Mouse (Mus musculus) E14TG2a.4 (cell line): ENCODE results near the gene Kif1a.

Experiments used
- CTCF ChIP-seq: conservative IDR thresholded peaks from 2 replicates; pipeline ENCODE4 v1.5.1; 2014; ENCODE audit warnings: low read length
- POU5F1 ChIP-seq: IDR thresholded peaks from 2 replicates; pipeline ENCODE4 v1.6.1; 2014; ENCODE audit warnings: low read length, borderline replicate concordance

- TF ChIP-seq CTCF (no peak), POU5F1 (no peak)
Observed at GRCm38 (mm10) chr1:93085136-93085535, 16.6 kb downstream of the Kif1a start.
